Mouse (Mus musculus): ENCODE measurements around the gene Slc7a9.

DNA sequence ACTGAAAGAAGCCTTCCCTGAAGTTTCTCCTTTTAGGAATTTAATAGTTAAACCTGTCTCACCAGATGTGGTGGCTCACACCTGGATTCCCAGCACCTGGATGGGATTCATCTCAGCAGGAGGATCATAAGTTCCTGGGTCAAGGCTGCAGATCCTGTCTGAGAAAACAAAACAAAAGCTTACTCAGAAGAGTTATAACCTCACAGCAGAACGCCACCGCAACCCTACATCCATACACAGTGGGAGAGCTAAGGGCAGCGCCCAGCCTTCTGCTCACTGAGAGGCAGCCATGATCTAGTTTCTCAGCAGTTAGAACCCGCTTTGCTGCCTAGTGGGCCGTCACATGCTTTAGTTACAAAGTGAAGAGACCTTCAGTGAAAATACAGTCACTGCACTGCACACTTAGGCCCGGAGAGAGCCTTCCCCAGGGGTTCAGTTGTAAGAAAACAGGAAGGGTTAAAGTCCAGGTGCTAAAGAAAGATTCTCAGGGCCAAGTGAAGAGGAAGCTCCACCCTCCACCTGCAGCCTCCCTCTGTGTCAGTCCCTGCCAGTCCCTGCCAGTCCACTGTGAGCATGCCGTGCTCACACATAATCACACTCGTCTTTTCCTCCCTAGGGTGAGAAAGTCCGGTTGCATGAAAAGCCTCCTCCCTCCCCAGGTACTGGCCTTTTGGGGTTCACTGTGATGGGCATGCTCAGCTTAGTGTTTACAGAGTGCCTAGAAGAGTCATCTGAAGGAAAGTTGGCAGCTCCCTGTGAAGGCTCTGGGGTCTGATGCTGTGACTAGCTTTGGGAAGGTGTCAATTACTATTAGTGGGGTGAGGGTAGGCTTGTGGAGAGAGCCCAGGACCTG is 32.6 kb upstream of the Slc7a9 start:
- TF ChIP-seq CTCF (conservative IDR thresholded peaks at IDR 0.05; ENCODE audit: low read length) (no peak), NANOG (IDR thresholded peaks at IDR 0.05; ENCODE audit: borderline replicate concordance, low read length) (no peak), POU5F1 (IDR thresholded peaks at IDR 0.05; ENCODE audit: borderline replicate concordance, low read length) (no peak)

Data from E14TG2a.4 (cell line).